Mouse (Mus musculus): ENCODE results near the gene Hnf4a.
"Not testable (repeated sequence)": the region's sequence is repeated elsewhere in the genome, so short reads cannot be mapped to it uniquely, and the experiment has no call there.

Hnf4a gene

GRCm38 (mm10) chr2:163595119-163595518 lies 88.5 kb downstream of the Hnf4a start:
- peak; percentile 49 to 74 for DNase-seq

- DNase-seq, result peak; percentile 81 to 90
Measured at GRCm38 (mm10) chr2:163596057-163596872, 89.7 kb downstream of the Hnf4a start.

- DNase-seq, result peak in 1 of 2 experiments; percentile 36
Measured at GRCm38 (mm10) chr2:163596873-163597155, 90.2 kb downstream of the Hnf4a start.

GRCm38 (mm10) chr2:163597661-163598060 lies 91.1 kb downstream of the Hnf4a start:
- peak; percentile 88 to 89 for DNase-seq

GRCm38 (mm10) chr2:163599226-163599625 lies 92.6 kb downstream of the Hnf4a start:
- peak; percentile 80 to 85 for DNase-seq

GRCm38 (mm10) chr2:163601066-163601465 lies 94.5 kb downstream of the Hnf4a start:
- DNase-seq, result no peak

- DNase-seq, result no peak
Measured at GRCm38 (mm10) chr2:163601712-163602100, 95.1 kb downstream of the Hnf4a start.

GRCm38 (mm10) chr2:163602101-163602971 lies 95.7 kb downstream of the Hnf4a start, which contains the start of gene Ttpal:
Gene Ttpal (plus strand): TSS chr2:163602314.
- peak; percentile 90 to 94 for DNase-seq

- no peak for DNase-seq
Measured at GRCm38 (mm10) chr2:163606161-163606560, 99.6 kb downstream of the Hnf4a start.

GRCm38 (mm10) chr2:163608008-163608407 lies 101.4 kb downstream of the Hnf4a start:
- no peak for DNase-seq

- DNase-seq, result no peak
Measured at GRCm38 (mm10) chr2:163609281-163609975, 102.8 kb downstream of the Hnf4a start.

- no peak for DNase-seq
Measured at GRCm38 (mm10) chr2:163611176-163611575, 104.6 kb downstream of the Hnf4a start.

GRCm38 (mm10) chr2:163613206-163613605 lies 106.6 kb downstream of the Hnf4a start:
- DNase-seq, result no peak

- no peak for DNase-seq
Measured at GRCm38 (mm10) chr2:163613990-163614389, 107.4 kb downstream of the Hnf4a start.

GRCm38 (mm10) chr2:163615401-163615800 lies 108.8 kb downstream of the Hnf4a start:
- no peak for DNase-seq

GRCm38 (mm10) chr2:163615906-163616651 lies 109.5 kb downstream of the Hnf4a start:
- DNase-seq, result no peak

- no peak for DNase-seq
Measured at GRCm38 (mm10) chr2:163616652-163617227, 110.1 kb downstream of the Hnf4a start.

GRCm38 (mm10) chr2:163617232-163617863 lies 110.7 kb downstream of the Hnf4a start:
- DNase-seq, result no peak

- no peak for DNase-seq
Measured at GRCm38 (mm10) chr2:163617874-163618273, 111.3 kb downstream of the Hnf4a start.

- DNase-seq, result no peak
Measured at GRCm38 (mm10) chr2:163620451-163620850, 113.8 kb downstream of the Hnf4a start.

- not testable (repeated sequence) for DNase-seq
Measured at GRCm38 (mm10) chr2:163621401-163621800, 114.8 kb downstream of the Hnf4a start.

All from kidney, postnatal 25 days (tissue).